Mouse (Mus musculus) heart, postnatal 0 days (tissue): Measurements from ENCODE around the gene Gad1.

Experiments used
- CTCF ChIP-seq: IDR thresholded peaks from 2 replicates; pipeline ENCODE4 v1.5.1; 2016; ENCODE audit warnings: antibody characterized with exemption, control low read depth, low read depth
- EP300 ChIP-seq: IDR thresholded peaks from 2 replicates; pipeline ENCODE4 v1.6.1; 2016; ENCODE audit warnings: antibody characterized with exemption, low read depth

DNA sequence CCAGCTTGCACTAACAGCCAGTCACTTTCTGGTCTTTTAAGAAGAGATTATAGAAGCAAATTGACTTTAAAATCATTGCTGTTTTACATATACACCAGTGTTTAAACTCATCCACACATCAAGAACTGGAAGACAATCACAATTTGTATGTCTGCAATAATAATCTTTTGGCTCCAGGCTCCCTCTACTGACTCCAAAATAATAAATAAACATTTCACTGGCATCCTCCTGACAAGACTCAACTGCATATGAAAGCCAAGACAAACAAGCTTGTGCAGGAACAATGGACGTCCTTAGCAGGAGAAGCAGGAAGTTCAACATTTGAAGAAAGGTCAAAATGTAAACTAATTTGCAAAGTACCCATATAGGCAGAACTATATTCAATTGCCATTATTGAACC is 47.6 kb upstream of the Gad1 start:
- TF ChIP-seq EP300 (no peak), CTCF (no peak)
